Mouse (Mus musculus) limb, embryonic 10.5 days (tissue): ENCODE results near the gene Atp5g3. TPM values are rescaled to one million over a fixed set of nuclear protein-coding genes. Genes with fewer than 3 reads are reported as not detected.
A peak's percentile ranks its signal among the peaks of the same experiment; 100 is the strongest.
"Not testable (repeated sequence)": the region's sequence is repeated elsewhere in the genome, so short reads cannot be mapped to it uniquely, and the experiment has no call there.

ENCODE experiments used
- DNase-seq: peaks from one replicate; pipeline ENCODE4 v3.0.0-alpha.2; 2017; ENCODE audit warnings: low spot score
- H3K27ac ChIP-seq: fragments of 300-500 bp; sonication (generic); 2 replicates; pipeline ENCODE4 v1.5.1; 2016; ENCODE audit warnings: mild to moderate bottlenecking
- H3K27me3 ChIP-seq: fragments of 300-500 bp; sonication (generic); 2 replicates; pipeline ENCODE4 v1.6.1; 2016; ENCODE audit warnings: low read depth, mild to moderate bottlenecking; ENCODE audit not compliant: poor library complexity, severe bottlenecking
- H3K36me3 ChIP-seq: fragments of 300-500 bp; sonication (generic); 2 replicates; pipeline ENCODE4 v1.6.1; 2016; ENCODE audit warnings: mild to moderate bottlenecking, moderate library complexity
- H3K4me1 ChIP-seq: fragments of 300-500 bp; sonication (generic); 2 replicates; pipeline ENCODE4 v1.6.1; 2016
- H3K4me3 ChIP-seq: fragments of 300-500 bp; sonication (generic); 2 replicates; pipeline ENCODE4 v1.5.1; 2016; ENCODE audit warnings: mild to moderate bottlenecking, moderate library complexity
- H3K9me3 ChIP-seq: fragments of 300-500 bp; sonication (generic); replicated peaks from 2 replicates; pipeline ENCODE4 v1.6.1; 2016; ENCODE audit warnings: mild to moderate bottlenecking
- WGBS: fragments of 180-500 bp; shearing (Covaris S2); methylation state at CpG from one replicate; pipeline ENCODE4 v1.1.7; 2016; 5-methylcytosine and 5-hydroxymethylcytosine counted together
- polyA plus RNA-seq: library from polyadenylated mRNA; unstranded; fragments of >200 nt; fragmentation: Nextera tagmentation; extraction: Ambion mirVana; gene quantifications from 2 replicates; pipeline ENCODE4 v1.2.1, GENCODE M21; 2016

Atp5g3 gene
- polyA plus RNA-seq, 1 experiment from 2014 or later, result 886 TPM

- H3K4me1 ChIP-seq, result 0 out of 2 replicates have a peak, but pooled peaks cover 6% of the 10 kb centered on the region
- H3K27me3 ChIP-seq, result no peaks in the 10 kb centered on the region
- DNase-seq, result peak; percentile 69
- no peak overlapping the region for H3K27ac ChIP-seq
- H3K4me3 ChIP-seq, result no peak overlapping the region
- WGBS, result 27% methylated on average over 5 of the region's 5 CpGs
- no peaks in the 10 kb centered on the region for H3K9me3 ChIP-seq
- H3K36me3 ChIP-seq, result no peaks in the 10 kb centered on the region
Observed at GRCm38 (mm10) chr2:73925089-73925488, 14.0 kb upstream of the Atp5g3 start.

GRCm38 (mm10) chr2:73919642-73920041 is 8.5 kb upstream of the Atp5g3 start:
- WGBS, result 79% methylated on average over 7 of the region's 7 CpGs
- Histone ChIP-seq H3K4me3 (no peak overlapping the region), H3K36me3 (no peaks in the 10 kb centered on the region), H3K27ac (no peak overlapping the region), H3K27me3 (0 out of 2 replicates have a peak, but pooled peaks cover 3% of the 10 kb centered on the region), H3K4me1 (no peaks in the 10 kb centered on the region), H3K9me3 (no peaks in the 10 kb centered on the region)
- DNase-seq, result no peak

GRCm38 (mm10) chr2:73912264-73912663 is 1.1 kb upstream of the Atp5g3 start:
- 0 out of 2 replicates have a peak, but pooled peaks cover 3% of the 10 kb centered on the region for H3K27me3 ChIP-seq
- peaks cover 28% of the 10 kb centered on the region for H3K36me3 ChIP-seq
- H3K9me3 ChIP-seq, result no peaks in the 10 kb centered on the region
- no peak overlapping the region for H3K27ac ChIP-seq
- WGBS, result 77% methylated on average over 3 of the region's 3 CpGs
- H3K4me3 ChIP-seq, result no peak overlapping the region
- H3K4me1 ChIP-seq, result peaks cover 13% of the 10 kb centered on the region; the same call in 1 of the 2 replicates
- DNase-seq, result no peak

DNA sequence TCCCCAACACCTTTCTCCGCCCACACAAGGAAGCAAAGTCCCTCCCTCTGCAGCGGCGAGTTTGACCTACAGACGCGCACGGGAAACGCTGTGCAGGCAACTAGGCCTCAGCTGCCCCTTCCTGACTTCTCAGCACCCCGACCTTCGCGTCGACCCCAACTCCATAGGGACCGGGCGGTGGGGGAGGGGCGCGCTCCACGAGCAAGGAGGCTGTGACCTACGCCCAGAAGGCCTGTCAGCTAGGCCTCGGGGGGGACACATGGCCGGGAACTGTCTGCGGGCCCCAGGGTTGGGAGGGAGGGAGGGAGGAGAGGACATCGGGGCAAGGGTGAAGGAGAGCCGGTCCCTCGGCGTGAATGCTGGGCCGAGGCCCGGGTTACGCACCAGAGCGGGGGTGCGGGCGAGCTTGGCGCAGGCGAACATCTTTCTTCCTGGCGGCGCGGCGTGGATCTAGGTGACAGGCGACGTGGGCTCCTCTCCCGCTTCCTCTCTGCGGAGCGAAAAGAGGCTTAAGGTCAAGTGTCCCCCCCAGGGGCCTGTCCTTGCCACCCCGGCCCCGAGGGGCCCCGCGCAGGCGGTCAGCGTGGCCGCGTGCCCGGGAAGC is 453 bp downstream of the Atp5g3 start:
- Histone ChIP-seq H3K4me3 (peak overlapping the region; percentile 99), H3K27ac (peak overlapping the region; percentile 98), H3K27me3 (0 out of 2 replicates have a peak, but pooled peaks cover under 1% of the 10 kb centered on the region), H3K4me1 (peaks cover 13% of the 10 kb centered on the region; the same call in 1 of the 2 replicates), H3K9me3 (no peaks in the 10 kb centered on the region), H3K36me3 (peaks cover 43% of the 10 kb centered on the region)
- WGBS, result under 1% methylated on average over 50 of the region's 50 CpGs
- DNase-seq, result peak; percentile 72

- WGBS, result 99% methylated on average over 2 of the region's 2 CpGs
- peaks cover 57% of the 10 kb centered on the region for H3K36me3 ChIP-seq
Observed at GRCm38 (mm10) chr2:73909116-73909515, 2.0 kb downstream of the Atp5g3 start.

DNA sequence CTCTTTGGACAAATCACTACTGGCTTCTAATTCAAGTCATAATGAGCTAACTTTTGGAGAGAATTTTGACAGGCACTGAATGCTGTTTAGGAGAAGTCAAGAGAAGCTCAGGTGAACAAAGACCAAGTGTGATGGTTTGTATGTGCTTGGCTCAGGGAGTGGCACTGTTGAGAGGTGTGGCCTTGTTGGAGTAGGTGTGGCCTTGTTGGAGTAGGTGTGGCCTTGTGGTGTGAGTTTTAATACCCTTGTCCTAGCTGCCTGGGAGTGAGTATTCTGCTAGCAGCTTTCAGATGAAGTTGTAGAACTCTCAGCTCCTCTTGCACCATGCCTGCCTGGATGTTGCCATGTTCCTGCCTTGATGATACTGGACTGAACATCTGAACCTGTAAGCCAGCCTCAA is 6.4 kb downstream of the Atp5g3 start:
- DNase-seq, H3K9me3 ChIP-seq, H3K4me3 ChIP-seq, H3K4me1 ChIP-seq, H3K27me3 ChIP-seq, H3K27ac ChIP-seq: not testable (repeated sequence)
- H3K36me3 ChIP-seq, result peaks cover 58% of the 10 kb centered on the region

More at GRCm38 (mm10) chr2:73909116-73909515, 2.0 kb downstream of the Atp5g3 start:
- H3K27ac ChIP-seq, result no peak overlapping the region
- no peak for DNase-seq
- no peak overlapping the region for H3K4me3 ChIP-seq
- no peaks in the 10 kb centered on the region for H3K27me3 ChIP-seq
- no peaks in the 10 kb centered on the region for H3K9me3 ChIP-seq
- peaks cover 13% of the 10 kb centered on the region; the same call in 1 of the 2 replicates for H3K4me1 ChIP-seq

DNA sequence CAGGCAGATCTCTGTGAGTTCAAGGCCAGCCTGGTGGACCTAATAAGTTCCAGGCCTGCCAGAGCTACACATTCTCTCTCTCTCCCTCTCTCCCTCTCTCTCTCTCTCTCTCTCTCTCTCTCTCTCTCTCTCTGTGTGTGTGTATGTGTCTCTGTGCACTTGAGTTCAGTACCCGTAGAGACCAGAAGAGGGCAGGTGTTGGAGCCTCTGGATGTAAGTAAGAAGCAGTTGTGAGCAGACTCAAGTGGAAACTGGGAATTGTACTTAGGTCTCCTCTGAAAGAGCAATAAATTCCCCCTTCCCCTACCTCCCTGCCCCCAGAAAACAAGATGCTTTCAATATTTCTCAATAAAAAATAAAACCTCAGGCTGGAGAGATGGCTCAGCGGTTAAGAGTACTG is 7.6 kb downstream of the Atp5g3 start:
- Histone ChIP-seq H3K27ac (no peak overlapping the region), H3K4me1 (no peaks in the 10 kb centered on the region), H3K27me3 (no peaks in the 10 kb centered on the region), H3K4me3 (no peak overlapping the region), H3K9me3 (no peaks in the 10 kb centered on the region), H3K36me3 (peaks cover 47% of the 10 kb centered on the region)
- DNase-seq, result no peak
- WGBS, result 96% methylated on average over 2 of the region's 2 CpGs

DNA sequence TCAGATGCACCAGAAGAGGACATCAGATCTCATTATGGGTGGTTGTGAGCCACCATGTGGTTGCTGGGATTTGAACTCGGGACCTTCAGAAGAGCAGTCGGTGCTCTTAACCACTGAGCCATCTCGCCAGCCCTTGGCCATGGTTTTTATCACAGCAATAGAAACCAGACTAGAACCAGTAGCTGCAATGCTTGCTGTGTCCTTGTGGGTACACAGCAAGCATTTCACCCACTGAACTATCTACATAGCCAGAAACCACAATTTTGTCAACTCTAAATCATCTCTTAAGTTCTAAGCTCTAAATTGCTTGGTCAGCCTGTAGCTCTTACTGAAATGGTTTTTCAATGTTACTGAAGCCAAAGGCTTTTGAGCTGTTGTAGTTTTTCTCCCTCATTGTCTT is 8.8 kb downstream of the Atp5g3 start:
- H3K9me3 ChIP-seq, H3K4me3 ChIP-seq, H3K27ac ChIP-seq, DNase-seq, H3K27me3 ChIP-seq, H3K4me1 ChIP-seq: not testable (repeated sequence)
- peaks cover 35% of the 10 kb centered on the region for H3K36me3 ChIP-seq
- whole genome bisulfite sequencing, result 95% methylated on average over 3 of the region's 3 CpGs

DNA sequence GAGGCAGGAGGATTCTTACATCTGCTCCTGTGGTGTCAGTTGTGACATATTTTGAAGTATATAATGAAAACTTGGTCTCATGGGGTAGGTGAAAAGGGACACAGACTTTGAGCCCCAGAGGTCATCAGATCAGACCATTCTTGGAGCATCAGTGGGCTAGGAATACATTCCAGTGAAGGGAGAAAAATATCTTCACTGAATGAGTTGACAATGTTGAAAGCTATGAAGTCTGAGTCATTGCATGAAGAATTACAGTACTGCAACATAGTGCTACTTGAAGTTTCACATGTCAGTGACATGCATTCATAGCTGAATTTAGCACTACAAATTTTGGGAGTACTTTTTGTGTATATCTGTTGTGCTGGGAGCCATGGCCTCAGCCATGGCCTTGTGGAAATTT is 10.0 kb downstream of the Atp5g3 start:
- H3K36me3 ChIP-seq, result peaks cover 23% of the 10 kb centered on the region
- H3K27me3 ChIP-seq, result no peaks in the 10 kb centered on the region
- no peaks in the 10 kb centered on the region for H3K4me1 ChIP-seq
- H3K9me3 ChIP-seq, result no peaks in the 10 kb centered on the region
- DNase-seq, result no peak
- no peak overlapping the region for H3K27ac ChIP-seq
- no peak overlapping the region for H3K4me3 ChIP-seq

DNA sequence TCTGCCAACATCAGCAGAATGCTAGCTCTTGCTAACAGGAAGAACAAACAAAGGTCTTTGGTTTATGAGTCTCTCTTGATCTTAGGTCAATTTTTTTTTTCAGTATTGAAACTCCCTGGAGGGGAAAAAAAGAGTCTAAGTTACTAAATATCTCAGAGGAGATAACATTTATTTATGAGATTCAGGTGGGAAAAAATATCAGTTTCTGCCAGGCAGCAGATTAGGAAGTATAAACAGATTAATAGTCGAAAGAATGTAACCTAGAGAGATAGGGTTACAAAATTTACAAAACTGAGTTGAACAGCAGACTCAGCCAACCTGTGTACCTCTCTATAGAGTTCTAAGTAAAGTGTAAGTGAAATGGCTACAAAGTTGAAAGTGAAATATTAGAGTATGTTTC is 10.8 kb downstream of the Atp5g3 start:
- Histone ChIP-seq H3K36me3 (peaks cover 16% of the 10 kb centered on the region), H3K27ac (no peak overlapping the region), H3K9me3 (no peaks in the 10 kb centered on the region), H3K4me3 (no peak overlapping the region), H3K4me1 (no peaks in the 10 kb centered on the region), H3K27me3 (no peaks in the 10 kb centered on the region)
- WGBS, result 93% methylated on average over 1 of the region's 1 CpGs
- DNase-seq, result no peak

DNA sequence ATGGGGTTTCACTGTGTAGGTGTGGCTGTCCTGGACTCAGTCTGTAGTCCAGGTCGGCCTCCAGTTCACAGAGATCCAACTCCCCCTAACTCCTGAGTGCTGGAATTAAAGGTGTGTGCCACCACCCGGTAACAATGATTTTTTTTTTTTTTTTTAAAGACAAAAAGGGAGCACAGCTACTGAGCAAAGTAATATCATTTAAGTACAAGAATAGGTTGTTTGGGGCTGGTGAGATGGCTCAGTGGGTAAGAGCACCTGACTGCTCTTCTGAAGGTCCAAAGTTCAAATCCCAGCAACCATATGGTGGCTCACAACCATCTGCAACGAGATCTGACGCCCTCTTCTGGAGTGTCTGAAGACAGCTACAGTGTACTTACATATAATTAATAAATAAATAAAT is 14.2 kb downstream of the Atp5g3 start:
- not testable (repeated sequence) for DNase-seq

DNA sequence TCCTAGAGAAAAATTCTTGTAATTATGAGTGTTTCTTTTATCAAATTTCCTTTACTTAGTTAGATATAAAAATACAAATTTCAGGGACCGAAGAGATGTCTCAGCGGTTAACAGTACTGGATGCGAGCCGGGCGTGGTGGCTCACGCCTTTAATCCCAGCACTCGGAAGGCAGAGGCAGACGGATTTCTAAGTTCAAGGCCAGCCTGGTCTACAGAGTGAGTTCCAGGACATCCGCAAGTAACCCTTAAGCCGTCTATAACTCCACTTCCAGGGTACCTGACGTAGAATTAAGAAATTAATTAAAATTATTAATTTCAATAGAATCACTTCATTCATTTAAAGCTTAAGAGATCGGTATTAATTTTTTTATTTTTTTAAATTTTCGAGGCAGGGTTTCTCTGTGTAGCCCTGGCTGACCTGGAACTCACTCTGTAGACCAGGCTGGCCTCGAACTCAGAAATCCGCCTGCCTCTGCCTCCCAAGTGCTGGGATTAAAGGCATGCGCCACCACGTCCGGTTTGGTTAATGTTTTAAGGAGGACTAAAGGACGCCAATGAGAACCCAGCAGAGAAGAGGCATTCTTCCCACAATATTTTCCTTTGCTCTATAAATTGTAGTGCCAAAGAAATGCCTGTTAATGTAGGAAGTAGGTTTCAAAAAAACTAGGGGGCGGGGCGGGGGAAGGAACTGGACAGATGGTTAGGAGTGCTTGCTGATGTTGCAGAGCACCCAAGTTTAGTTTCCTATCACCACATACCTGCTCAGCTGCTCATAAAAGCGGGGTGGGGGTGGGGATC is 17.5 kb downstream of the Atp5g3 start:
- no peaks in the 10 kb centered on the region for H3K27me3 ChIP-seq
- WGBS, result 68% methylated on average over 22 of the region's 22 CpGs
- H3K4me3 ChIP-seq, result peak overlapping the region; percentile 96
- no peaks in the 10 kb centered on the region for H3K9me3 ChIP-seq
- H3K36me3 ChIP-seq, result peaks cover 13% of the 10 kb centered on the region
- no peak for DNase-seq
- peaks cover 9% of the 10 kb centered on the region; the same call in 1 of the 2 replicates for H3K4me1 ChIP-seq
- H3K27ac ChIP-seq, result peak overlapping the region; percentile 97

More for the DNA sequence above, 14.2 kb downstream of the Atp5g3 start:
- H3K27ac ChIP-seq, H3K36me3 ChIP-seq, H3K27me3 ChIP-seq, H3K4me1 ChIP-seq, H3K4me3 ChIP-seq, H3K9me3 ChIP-seq: not testable (repeated sequence)
- WGBS, result 72% methylated on average over 4 of the region's 4 CpGs
